In the genomic region with DNA sequence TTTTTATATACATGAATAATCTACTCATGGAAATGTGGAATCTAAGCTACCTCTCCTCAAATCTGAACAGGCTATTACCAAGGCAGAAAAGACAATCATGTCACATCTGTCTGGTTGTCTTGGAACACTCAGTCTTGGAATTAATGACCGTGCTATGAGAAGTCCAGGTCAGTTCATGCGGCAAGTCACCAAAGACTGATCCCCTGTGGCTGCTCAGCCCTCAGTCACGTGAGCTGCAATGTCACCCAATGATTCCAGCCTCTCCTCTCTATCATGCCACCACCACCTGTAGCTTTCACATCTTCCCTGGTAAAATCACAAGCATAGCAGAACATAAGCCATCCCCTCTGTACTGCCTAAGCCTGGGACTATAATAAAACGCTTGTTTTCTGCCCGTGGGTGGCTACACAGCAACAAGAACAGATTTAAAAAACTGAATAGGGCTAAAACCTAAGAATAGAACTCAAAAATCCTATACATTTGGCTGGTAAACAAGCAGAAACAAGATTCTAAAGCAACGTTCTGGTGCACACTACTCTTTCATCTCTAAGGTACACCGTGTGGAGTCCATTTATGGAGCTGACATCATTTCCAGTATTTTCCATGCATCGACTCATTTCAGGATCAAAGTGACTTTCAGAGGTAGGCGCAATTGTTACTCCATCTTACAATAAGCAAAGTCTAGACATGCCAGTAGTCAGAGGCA, we compare ENCODE assay signal across 24 mouse cellular contexts. TPM values are rescaled to one million over a fixed set of nuclear protein-coding genes. Genes with fewer than 3 reads are reported as not detected.
A peak's percentile ranks its signal among the peaks of the same experiment; 100 is the strongest.
DNase-seq lines count a peak whose midpoint lies in the region; ATAC-seq and TF ChIP-seq lines count a peak whose summit lies in the region.
"Had no signal": no experiment of that assay in that cellular context is flagged by ENCODE, and none has a peak within 500 bp of the region (broad histone marks: within the 10 kb centered on the region; RNA-seq: fewer than 3 reads in every experiment).

No protein-coding gene starts in this region.

- in situ Hi-C loops in CH12.LX (cut with MboI; ENCODE audit: low pct_ligation_motif_present, low pct_unique_long_range_greater_than_20kb, low sequenced_read_pairs), result no loop called here

- H3K4me1 ChIP-seq in forebrain, postnatal 0 days (ENCODE audit: insufficient read depth), result 0 out of 2 replicates have a peak, but pooled peaks cover 9% of the 10 kb centered on the region
- H3K4me1 ChIP-seq in forebrain, embryonic 10.5 days, result no peaks in the 10 kb centered on the region
- H3K4me1 ChIP-seq in hindbrain, embryonic 16.5 days (ENCODE audit: control insufficient read depth, insufficient read depth, low read depth, low read length), result no peaks in the 10 kb centered on the region
- 0 out of 2 replicates have a peak, but pooled peaks cover 3% of the 10 kb centered on the region for H3K4me1 ChIP-seq in hindbrain, embryonic 14.5 days (replicated peaks; ENCODE audit: control insufficient read depth, insufficient read depth, low read length)
- H3K4me1 ChIP-seq in CH12.LX (ENCODE audit: control insufficient read depth in 1 of 2, insufficient read depth in 2 of 2), result peaks cover 0 to 5% of the 10 kb centered on the region in 2 experiments; a peak in 1 of 4 replicates
- no peaks in the 10 kb centered on the region for H3K4me1 ChIP-seq in embryonic fibroblast, embryonic 13.5 days (ENCODE audit: control insufficient read depth, insufficient read depth, low read length)
- H3K4me1 ChIP-seq: intestine, embryonic 15.5 days; limb, embryonic 13.5 days; lung, embryonic 15.5 days had no signal

- TF ChIP-seq RAD21 in CH12.LX (IDR thresholded peaks at IDR 0.05; ENCODE audit: low read depth, low read length), result no peak

- no peak for TF ChIP-seq CTCF in forebrain, postnatal 0 days (IDR thresholded peaks at IDR 0.05; ENCODE audit: low read depth)
- no peak for TF ChIP-seq CTCF in CH12.LX (conservative IDR thresholded peaks at IDR 0.05 in 1 of 2, IDR thresholded peaks at IDR 0.05 in 1 of 2; ENCODE audit: low read depth in 2 of 2, low read length in 2 of 2)
- TF ChIP-seq CTCF in embryonic fibroblast, embryonic 13.5 days (IDR thresholded peaks at IDR 0.05; ENCODE audit: borderline replicate concordance, insufficient read depth, low read length), result no peak

- 66% methylated on average over 9 of the region's 9 CpGs for WGBS in forebrain, postnatal 0 days
- WGBS in forebrain, embryonic 10.5 days, result 92% methylated on average over 9 of the region's 9 CpGs
- WGBS in hindbrain, embryonic 16.5 days, result 84% methylated on average over 9 of the region's 9 CpGs
- 87% methylated on average over 9 of the region's 9 CpGs for WGBS in hindbrain, embryonic 14.5 days

- TF ChIP-seq EP300 in CH12.LX (IDR thresholded peaks at IDR 0.05; ENCODE audit: low read length), result peak; percentile 67

- no peaks in the 10 kb centered on the region for H3K79me2 ChIP-seq in CH12.LX (replicated peaks; ENCODE audit: control insufficient read depth, extremely low read depth, insufficient read depth, poor library complexity, severe bottlenecking)

- H3K27ac ChIP-seq in forebrain, postnatal 0 days (ENCODE audit: low read depth, low read length), result peak overlapping the region; percentile 31; the same call in 1 of the 2 replicates
- H3K27ac ChIP-seq in forebrain, embryonic 10.5 days, result no peak overlapping the region
- H3K27ac ChIP-seq in hindbrain, embryonic 16.5 days (ENCODE audit: low read depth, low read length), result no peak overlapping the region
- no peak overlapping the region for H3K27ac ChIP-seq in hindbrain, embryonic 14.5 days
- H3K27ac ChIP-seq in CH12.LX (ENCODE audit: insufficient read depth, low read depth), result no peak overlapping the region
- H3K27ac ChIP-seq in embryonic fibroblast, embryonic 13.5 days (ENCODE audit: insufficient read depth, low read length), result peak overlapping the region; percentile 18; the same call in 1 of the 2 replicates
- H3K27ac ChIP-seq: hindbrain, postnatal 0 days; intestine, embryonic 15.5 days; limb, embryonic 13.5 days; lung, embryonic 15.5 days had no signal

- dilution Hi-C loops in CH12.LX (cut with MboI; ENCODE audit: extremely low pct_ligation_motif_present, extremely low pct_unique_long_range_greater_than_20kb, low sequenced_read_pairs), result no loop called here

- H3K4me3 ChIP-seq in forebrain, postnatal 0 days (ENCODE audit: low read depth, low read length), result no peak overlapping the region
- no peak overlapping the region for H3K4me3 ChIP-seq in forebrain, embryonic 10.5 days
- H3K4me3 ChIP-seq in hindbrain, embryonic 16.5 days (ENCODE audit: low read length), result no peak overlapping the region
- no peak overlapping the region for H3K4me3 ChIP-seq in hindbrain, embryonic 14.5 days (replicated peaks; ENCODE audit: low read length)
- H3K4me3 ChIP-seq in CH12.LX (replicated peaks in 1 of 3; ENCODE audit: low read depth in 2 of 3, low read length in 2 of 3, poor library complexity in 1 of 3), result no peak overlapping the region
- no peak overlapping the region for H3K4me3 ChIP-seq in embryonic fibroblast, embryonic 13.5 days (ENCODE audit: insufficient read depth, low read length)
- H3K4me3 ChIP-seq: intestine, embryonic 15.5 days; limb, embryonic 13.5 days; lung, embryonic 15.5 days had no signal

- ATAC-seq in forebrain, postnatal 0 days, result peak; percentile 44
- 0 out of 2 replicates have a peak, but pooled peaks have one; percentile 3 for ATAC-seq in hindbrain, embryonic 16.5 days
- ATAC-seq in hindbrain, embryonic 14.5 days (ENCODE audit: low FRiP score), result no peak
- ATAC-seq: CD4-positive, CD25-positive, alpha-beta regulatory T cell, adult 4 months; hindbrain, postnatal 0 days; intestine, embryonic 15.5 days; midbrain, embryonic 16.5 days had no signal

- H3K9me3 ChIP-seq in forebrain, postnatal 0 days (ENCODE audit: low read length), result no peaks in the 10 kb centered on the region
- no peaks in the 10 kb centered on the region for H3K9me3 ChIP-seq in forebrain, embryonic 10.5 days
- H3K9me3 ChIP-seq in hindbrain, embryonic 16.5 days (ENCODE audit: control insufficient read depth, low read length), result no peaks in the 10 kb centered on the region
- no peaks in the 10 kb centered on the region for H3K9me3 ChIP-seq in hindbrain, embryonic 14.5 days (ENCODE audit: control insufficient read depth, low read length)
- H3K9me3 ChIP-seq in CH12.LX (replicated peaks; ENCODE audit: low read length), result no peaks in the 10 kb centered on the region
- H3K9me3 ChIP-seq: intestine, embryonic 15.5 days; limb, embryonic 13.5 days; lung, embryonic 15.5 days had no signal

- H3K36me3 ChIP-seq in forebrain, postnatal 0 days (ENCODE audit: insufficient read depth), result 0 out of 2 replicates have a peak, but pooled peaks cover 3% of the 10 kb centered on the region
- H3K36me3 ChIP-seq in forebrain, embryonic 10.5 days (replicated peaks), result no peaks in the 10 kb centered on the region; the same call in 1 of the 2 replicates
- H3K36me3 ChIP-seq in hindbrain, embryonic 16.5 days (ENCODE audit: control insufficient read depth, insufficient read depth, low read length), result no peaks in the 10 kb centered on the region
- H3K36me3 ChIP-seq in hindbrain, embryonic 14.5 days (replicated peaks; ENCODE audit: control insufficient read depth, insufficient read depth), result no peaks in the 10 kb centered on the region
- peaks cover 0 to 1% of the 10 kb centered on the region in 2 experiments for H3K36me3 ChIP-seq in CH12.LX (replicated peaks in 1 of 2; ENCODE audit: control insufficient read depth in 1 of 2, insufficient read depth in 1 of 2, low read length in 1 of 2)
- H3K36me3 ChIP-seq: intestine, embryonic 15.5 days; limb, embryonic 13.5 days; lung, embryonic 15.5 days had no signal

- DNase-seq in forebrain, postnatal 0 days, result peak; percentile 44
- DNase-seq in forebrain, embryonic 10.5 days (ENCODE audit: extremely low spot score, low spot score), result no peak
- DNase-seq in hindbrain, embryonic 14.5 days (ENCODE audit: low spot score), result no peak
- DNase-seq in CH12.LX (ENCODE audit: extremely low read depth), result peak; percentile 20
- DNase-seq in thymus, postnatal 36 days, result no peak
- DNase-seq: adrenal gland, postnatal 25 days; heart, postnatal 4 days; kidney, adult 2 months; kidney, postnatal 36 days had no signal

- TF ChIP-seq POLR2A in CH12.LX (IDR thresholded peaks at IDR 0.05; ENCODE audit: low read depth, low read length), result no peak
- TF ChIP-seq POLR2A in embryonic fibroblast, embryonic 13.5 days (IDR thresholded peaks at IDR 0.05; ENCODE audit: low read depth, low read length), result no peak

- H3K27me3 ChIP-seq in forebrain, postnatal 0 days (ENCODE audit: insufficient read depth, low read length), result no peaks in the 10 kb centered on the region
- no peaks in the 10 kb centered on the region for H3K27me3 ChIP-seq in forebrain, embryonic 10.5 days (ENCODE audit: poor library complexity, severe bottlenecking)
- no peaks in the 10 kb centered on the region for H3K27me3 ChIP-seq in hindbrain, embryonic 16.5 days (replicated peaks; ENCODE audit: control insufficient read depth, insufficient read depth, low read length)
- H3K27me3 ChIP-seq in hindbrain, embryonic 14.5 days (ENCODE audit: control insufficient read depth, insufficient read depth, low read length), result no peaks in the 10 kb centered on the region
- no peaks in the 10 kb centered on the region for H3K27me3 ChIP-seq in CH12.LX (replicated peaks)
- H3K27me3 ChIP-seq: intestine, embryonic 15.5 days; limb, embryonic 13.5 days; lung, embryonic 15.5 days had no signal

- no peak overlapping the region for H3K9ac ChIP-seq in forebrain, postnatal 0 days
- H3K9ac ChIP-seq in hindbrain, embryonic 16.5 days (ENCODE audit: low read depth, low read length), result no peak overlapping the region
- H3K9ac ChIP-seq in hindbrain, embryonic 14.5 days, result no peak overlapping the region
- H3K9ac ChIP-seq in CH12.LX (ENCODE audit: insufficient read depth, low read depth), result no peak overlapping the region
- H3K9ac ChIP-seq: intestine, embryonic 15.5 days; limb, embryonic 13.5 days; lung, embryonic 15.5 days had no signal

- no peak overlapping the region for H3K4me2 ChIP-seq in forebrain, postnatal 0 days (ENCODE audit: low read depth)
- H3K4me2 ChIP-seq in hindbrain, embryonic 16.5 days (ENCODE audit: low read length), result no peak overlapping the region
- no peak overlapping the region for H3K4me2 ChIP-seq in hindbrain, embryonic 14.5 days (replicated peaks)
- peak overlapping the region; percentile 6; the same call in 1 of the 2 replicates for H3K4me2 ChIP-seq in CH12.LX (ENCODE audit: insufficient read depth, low read depth, poor library complexity, severe bottlenecking)
- H3K4me2 ChIP-seq: heart, embryonic 11.5 days; intestine, embryonic 15.5 days; limb, embryonic 13.5 days; liver, embryonic 11.5 days; lung, embryonic 15.5 days; midbrain, embryonic 11.5 days had no signal

RNA-seq across cellular contexts. Expression of gene Kcnk10, which starts 33.4 kb away (rescaled TPM):
- 59.7 and 60.9 TPM in 2 replicates for total RNA-seq in forebrain, postnatal 0 days (2014; rRNA removed)
- 30.2 and 40.9 TPM in 2 replicates for polyA plus RNA-seq in forebrain, postnatal 0 days (2015; fragmentation: Nextera tagmentation; extraction: Ambion mirVana)
- 15.8 and 18.6 TPM in 2 replicates for polyA plus RNA-seq in forebrain, embryonic 10.5 days (2016; fragmentation: Nextera tagmentation; extraction: Ambion mirVana)
- 33.9 and 35.0 TPM in 2 replicates for polyA plus RNA-seq in hindbrain, embryonic 16.5 days (2015; fragmentation: Nextera tagmentation; extraction: Ambion mirVana)
- 39.7 and 48.1 TPM in 2 replicates for polyA plus RNA-seq in hindbrain, embryonic 14.5 days (2014; fragmentation: Nextera tagmentation; extraction: Ambion mirVana)
- total RNA-seq in CH12.LX (2012; rRNA removed), result 4.4 and 7.5 TPM in 2 replicates
- total RNA-seq in CH12.LX (2014; rRNA removed), result 3.8 and 4.3 TPM in 2 replicates
- polyA plus RNA-seq in CH12.LX (2012; ENCODE audit: insufficient read length, low read depth), result 2.3 and 2.4 TPM in 2 replicates
- polyA plus RNA-seq in embryonic fibroblast, embryonic 13.5 days (2011; ENCODE audit: insufficient read length, low read depth, missing spikeins), result 0.15 and 0.18 TPM in 2 replicates
- total RNA-seq: adrenal gland, postnatal 25 days; gastrocnemius, adult 8-10 months; heart, postnatal 4 days; megakaryocyte progenitor cell, adult 5-6 weeks had no signal
- polyA plus RNA-seq: gonadal fat pad, adult 2 months; liver, embryonic 16.5 days had no signal

Comparison
In these comparisons a context has a peak if more than half of its experiments do, and no peak if none do; other contexts are left out.
1. DNase-seq: peak in forebrain, postnatal 0 days (single experiment) and CH12.LX (single experiment); none in forebrain, embryonic 10.5 days (single experiment), hindbrain, embryonic 14.5 days (single experiment) and thymus, postnatal 36 days (0 of 2).
2. H3K27ac ChIP-seq: peak in forebrain, postnatal 0 days (single experiment) and embryonic fibroblast, embryonic 13.5 days (single experiment); none in forebrain, embryonic 10.5 days (single experiment), hindbrain, embryonic 16.5 days (single experiment), hindbrain, embryonic 14.5 days (single experiment) and CH12.LX (single experiment).